Mouse (Mus musculus): ENCODE data around the gene Zfp182. TPM values are rescaled to one million over a fixed set of nuclear protein-coding genes. Genes with fewer than 3 reads are reported as not detected.
A peak's percentile ranks its signal among the peaks of the same experiment; 100 is the strongest.

The Zfp182 gene
- polyA plus RNA-seq (2012; rRNA removed) = 0.40 and 1.1 TPM in 2 replicates

GRCm38 (mm10) chrX:21061866-21062543 is at the start of gene Zfp182:
Zfp182 (minus strand) TSS chrX:21062316.
- Histone ChIP-seq H3K4me3 (ENCODE audit: extremely low read depth, insufficient read depth, insufficient read length) (peak within 1 kb of the TSS; percentile 78), H3K4me1 (ENCODE audit: control insufficient read depth, insufficient read depth, insufficient read length) (no peaks in the 10 kb centered on the region; the same call in 1 of the 2 replicates), H3K27me3 (ENCODE audit: control insufficient read depth, insufficient read depth, low read length) (no peaks in the 10 kb centered on the region), H3K36me3 (ENCODE audit: control insufficient read depth, insufficient read depth, low read length) (no peaks in the 10 kb centered on the region), H3K27ac (ENCODE audit: insufficient read depth, low read length) (no peak within 1 kb of the TSS)
- peak; percentile 30; the same call in 1 of the 2 replicates for TF ChIP-seq POLR2A (IDR thresholded peaks at IDR 0.05; ENCODE audit: low read depth, low read length)
- no peak for TF ChIP-seq CTCF (IDR thresholded peaks at IDR 0.05; ENCODE audit: extremely low read depth, insufficient read depth, insufficient read length, insufficient replicate concordance)
- 26% methylated on average over 25 of the region's 25 CpGs for WGBS
- DNase-seq (ENCODE audit: low read depth in 1 of 2, low spot score in 2 of 2) = peak; percentile 71 to 72

GRCm38 (mm10) chrX:21089867-21090239 is 27.7 kb upstream of the Zfp182 start:
- Histone ChIP-seq H3K36me3 (ENCODE audit: control insufficient read depth, insufficient read depth, low read length) (no peaks in the 10 kb centered on the region), H3K27ac (ENCODE audit: insufficient read depth, low read length) (no peak overlapping the region), H3K4me1 (ENCODE audit: control insufficient read depth, insufficient read depth, insufficient read length) (no peaks in the 10 kb centered on the region; the same call in 1 of the 2 replicates), H3K27me3 (ENCODE audit: control insufficient read depth, insufficient read depth, low read length) (no peaks in the 10 kb centered on the region), H3K4me3 (ENCODE audit: extremely low read depth, insufficient read depth, insufficient read length) (no peak overlapping the region)
- DNase-seq (ENCODE audit: low read depth in 1 of 2, low spot score in 2 of 2) = no peak
- WGBS = 60% methylated on average over 7 of the region's 7 CpGs
- TF ChIP-seq CTCF (IDR thresholded peaks at IDR 0.05; ENCODE audit: extremely low read depth, insufficient read depth, insufficient read length, insufficient replicate concordance) (no peak), POLR2A (IDR thresholded peaks at IDR 0.05; ENCODE audit: low read depth, low read length) (no peak)

- DNase-seq (ENCODE audit: low read depth in 1 of 2, low spot score in 2 of 2) = peak; percentile 28 to 51
- no peaks in the 10 kb centered on the region for H3K27me3 ChIP-seq (ENCODE audit: control insufficient read depth, insufficient read depth, low read length)
- WGBS = 27% methylated on average over 27 of the region's 27 CpGs
- no peaks in the 10 kb centered on the region; the same call in 1 of the 2 replicates for H3K4me1 ChIP-seq (ENCODE audit: control insufficient read depth, insufficient read depth, insufficient read length)
- no peak for TF ChIP-seq POLR2A (IDR thresholded peaks at IDR 0.05; ENCODE audit: low read depth, low read length)
- H3K27ac ChIP-seq (ENCODE audit: insufficient read depth, low read length) = peak within 1 kb of the TSS; percentile 33; the same call in 1 of the 2 replicates
- H3K4me3 ChIP-seq (ENCODE audit: extremely low read depth, insufficient read depth, insufficient read length) = peak within 1 kb of the TSS; percentile 61
- no peaks in the 10 kb centered on the region for H3K36me3 ChIP-seq (ENCODE audit: control insufficient read depth, insufficient read depth, low read length)
Observed at GRCm38 (mm10) chrX:21088983-21089866, 27.1 kb upstream of the Zfp182 start, which contains the start of gene Zfp300. Zfp300 (minus strand) TSS chrX:21089527.

GRCm38 (mm10) chrX:21088645-21088982 is 26.5 kb upstream of the Zfp182 start:
- H3K4me3 ChIP-seq (ENCODE audit: extremely low read depth, insufficient read depth, insufficient read length) = peak overlapping the region; percentile 61
- TF ChIP-seq POLR2A (IDR thresholded peaks at IDR 0.05; ENCODE audit: low read depth, low read length) (no peak), CTCF (IDR thresholded peaks at IDR 0.05; ENCODE audit: extremely low read depth, insufficient read depth, insufficient read length, insufficient replicate concordance) (no peak)
- H3K27me3 ChIP-seq (ENCODE audit: control insufficient read depth, insufficient read depth, low read length) = no peaks in the 10 kb centered on the region
- 40% methylated on average over 6 of the region's 6 CpGs for WGBS
- no peaks in the 10 kb centered on the region for H3K36me3 ChIP-seq (ENCODE audit: control insufficient read depth, insufficient read depth, low read length)
- H3K4me1 ChIP-seq (ENCODE audit: control insufficient read depth, insufficient read depth, insufficient read length) = no peaks in the 10 kb centered on the region; the same call in 1 of the 2 replicates
- DNase-seq (ENCODE audit: low read depth in 1 of 2, low spot score in 2 of 2) = no peak
- peak overlapping the region; percentile 33; the same call in 1 of the 2 replicates for H3K27ac ChIP-seq (ENCODE audit: insufficient read depth, low read length)

- Histone ChIP-seq H3K4me3 (ENCODE audit: extremely low read depth, insufficient read depth, insufficient read length) (no peak within 1 kb of the TSS), H3K4me1 (ENCODE audit: control insufficient read depth, insufficient read depth, insufficient read length) (no peaks in the 10 kb centered on the region), H3K36me3 (ENCODE audit: control insufficient read depth, insufficient read depth, low read length) (no peaks in the 10 kb centered on the region), H3K27ac (ENCODE audit: insufficient read depth, low read length) (no peak within 1 kb of the TSS), H3K27me3 (ENCODE audit: control insufficient read depth, insufficient read depth, low read length) (no peaks in the 10 kb centered on the region)
- TF ChIP-seq POLR2A (IDR thresholded peaks at IDR 0.05; ENCODE audit: low read depth, low read length) (no peak), CTCF (IDR thresholded peaks at IDR 0.05; ENCODE audit: extremely low read depth, insufficient read depth, insufficient read length, insufficient replicate concordance) (no peak)
- no peak for DNase-seq (ENCODE audit: low read depth in 1 of 2, low spot score in 2 of 2)
Observed at GRCm38 (mm10) chrX:21068106-21068505, 6.0 kb upstream of the Zfp182 start, which contains the start of gene Spaca5. Spaca5 (plus strand) TSS chrX:21068406.

- DNase-seq (ENCODE audit: low read depth in 1 of 2, low spot score in 2 of 2) = no peak
- no peak overlapping the region for H3K4me3 ChIP-seq (ENCODE audit: extremely low read depth, insufficient read depth, insufficient read length)
- H3K36me3 ChIP-seq (ENCODE audit: control insufficient read depth, insufficient read depth, low read length) = no peaks in the 10 kb centered on the region
- H3K4me1 ChIP-seq (ENCODE audit: control insufficient read depth, insufficient read depth, insufficient read length) = no peaks in the 10 kb centered on the region; the same call in 1 of the 2 replicates
- no peaks in the 10 kb centered on the region for H3K27me3 ChIP-seq (ENCODE audit: control insufficient read depth, insufficient read depth, low read length)
- TF ChIP-seq CTCF (IDR thresholded peaks at IDR 0.05; ENCODE audit: extremely low read depth, insufficient read depth, insufficient read length, insufficient replicate concordance) (no peak), POLR2A (IDR thresholded peaks at IDR 0.05; ENCODE audit: low read depth, low read length) (no peak)
- WGBS = 82% methylated on average over 3 of the region's 3 CpGs
- H3K27ac ChIP-seq (ENCODE audit: insufficient read depth, low read length) = no peak overlapping the region
Observed at GRCm38 (mm10) chrX:21062544-21062890, 401 bp upstream of the Zfp182 start.
